Mouse (Mus musculus): ENCODE results near the gene Smurf2. TPM values are rescaled to one million over a fixed set of nuclear protein-coding genes. Genes with fewer than 3 reads are reported as not detected.

The Smurf2 gene
- total RNA-seq, 2 experiments from 2014 or later, result 27.1 to 30.6 TPM

- intact Hi-C loops (cut with DNase I), result loop anchor here (5.0 kb wide), 2 partner anchors 44 to 59 kb away; no protein-coding TSS in a partner anchor
Measured at GRCm38 (mm10) chr11:106911257-106911656, 9.3 kb downstream of the Smurf2 start.

DNA sequence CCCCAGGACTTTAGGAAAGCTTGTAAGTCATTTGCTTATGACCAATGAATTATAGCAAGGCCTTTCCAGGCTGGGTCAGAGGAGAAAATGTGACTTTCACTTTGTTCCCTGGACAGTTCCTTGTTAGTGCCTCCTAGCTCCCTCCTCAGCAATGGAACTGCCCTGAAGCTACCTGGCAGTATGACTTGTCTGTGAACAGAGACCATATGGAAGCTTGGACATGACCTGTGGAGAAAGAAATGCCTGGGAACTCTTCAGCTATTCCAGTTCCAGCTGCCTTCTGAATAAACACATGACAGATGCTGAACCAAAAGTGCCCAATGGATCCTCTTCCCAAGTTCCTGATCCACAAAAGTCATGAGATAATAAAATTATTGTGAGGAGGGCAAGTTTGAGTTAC is 12.5 kb downstream of the Smurf2 start:
- intact Hi-C loops (cut with DNase I), result no loop called here
- DNase-seq (ENCODE audit: low spot score in 2 of 2), result no peak

More at GRCm38 (mm10) chr11:106911257-106911656, 9.3 kb downstream of the Smurf2 start:
- no peak for DNase-seq (ENCODE audit: low spot score in 2 of 2)

DNA sequence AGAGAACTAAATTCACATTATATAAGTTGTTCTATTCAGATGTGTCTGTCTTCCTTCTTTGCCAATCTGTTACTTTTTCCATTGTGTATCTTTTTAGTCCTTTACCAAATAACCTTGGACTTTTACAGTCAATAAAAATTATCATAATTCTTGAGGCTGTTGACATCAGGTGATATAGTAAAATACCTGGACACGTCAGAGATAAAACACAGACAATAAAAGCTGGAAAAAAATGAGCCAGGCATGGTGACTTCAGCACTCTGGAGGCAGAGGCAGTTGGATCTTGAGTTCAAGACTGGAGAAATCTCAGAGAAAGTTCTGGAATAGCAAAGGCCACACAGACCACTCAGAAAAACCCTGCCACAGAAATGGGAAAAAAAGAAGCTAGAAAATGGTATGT is 13.3 kb downstream of the Smurf2 start:
- no peak for DNase-seq (ENCODE audit: low spot score in 2 of 2)
- intact Hi-C loops (cut with DNase I), result no loop called here

- DNase-seq (ENCODE audit: low spot score in 2 of 2), result no peak
- intact Hi-C loops (cut with DNase I), result no loop called here
Measured at GRCm38 (mm10) chr11:106905707-106906106, 14.8 kb downstream of the Smurf2 start.

DNA sequence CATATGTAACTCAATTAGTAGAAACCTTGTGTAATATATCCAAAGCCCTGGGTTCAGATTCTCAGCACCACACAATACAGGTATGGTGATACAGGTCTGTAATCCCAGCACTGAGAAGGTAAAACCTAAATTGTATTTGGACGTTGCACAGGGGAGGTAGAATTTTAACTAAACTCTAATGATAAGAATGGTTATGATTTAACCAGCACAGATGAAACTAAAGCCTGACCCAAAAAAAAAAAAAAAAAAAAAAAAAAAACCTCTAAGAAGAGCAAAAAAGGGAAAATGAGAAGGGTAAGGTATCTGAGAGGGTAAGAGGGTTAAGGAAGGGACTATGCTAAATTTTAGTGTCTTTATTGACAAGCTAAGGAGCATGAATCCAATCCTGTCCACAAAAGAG is 20.7 kb downstream of the Smurf2 start:
- intact Hi-C loops (cut with DNase I), result no loop called here
- DNase-seq (ENCODE audit: low spot score in 2 of 2), result no peak

- DNase-seq (ENCODE audit: low spot score in 2 of 2), result no peak
- intact Hi-C loops (cut with DNase I), result no loop called here
Measured at GRCm38 (mm10) chr11:106896561-106897168, 23.9 kb downstream of the Smurf2 start.

DNA sequence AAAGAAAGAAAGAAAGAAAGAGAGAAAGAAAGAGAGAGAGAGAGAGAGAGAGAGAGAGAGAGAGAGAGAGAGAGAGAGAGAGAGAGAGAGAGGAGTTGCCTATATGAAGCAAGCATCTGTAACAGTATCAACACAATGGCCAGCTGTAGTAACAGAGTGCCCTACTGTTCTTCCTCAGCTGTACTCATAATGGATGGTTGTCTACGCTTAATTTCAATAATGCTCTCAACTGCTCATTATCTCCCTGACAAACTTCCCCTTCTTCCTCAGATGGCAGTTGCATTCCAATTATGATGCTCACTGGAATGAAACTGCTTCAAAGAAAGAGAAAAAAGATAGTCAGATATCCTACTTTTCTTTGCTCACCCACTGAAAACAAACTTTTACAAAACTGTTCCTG is 36.9 kb downstream of the Smurf2 start:
- DNase-seq (ENCODE audit: low spot score in 2 of 2), result no peak
- intact Hi-C loops (cut with DNase I), result no loop called here

- no peak for DNase-seq (ENCODE audit: low spot score in 2 of 2)
- intact Hi-C loops (cut with DNase I), result no loop called here
Measured at GRCm38 (mm10) chr11:106872650-106873049, 47.9 kb downstream of the Smurf2 start.

- intact Hi-C loops (cut with DNase I), result loop anchor here (5.0 kb wide), 1 partner anchor 61 kb away; no protein-coding TSS in a partner anchor
- DNase-seq (ENCODE audit: low spot score in 2 of 2), result no peak
Measured at GRCm38 (mm10) chr11:106851438-106851837, 69.1 kb downstream of the Smurf2 start.

GRCm38 (mm10) chr11:106842002-106842401 is 78.5 kb downstream of the Smurf2 start:
- intact Hi-C loops (cut with DNase I), result no loop called here
- DNase-seq (ENCODE audit: low spot score in 2 of 2), result no peak

GRCm38 (mm10) chr11:106828079-106828478 is 92.4 kb downstream of the Smurf2 start:
- intact Hi-C loops (cut with DNase I), result no loop called here
- DNase-seq (ENCODE audit: low spot score in 2 of 2), result no peak

DNA sequence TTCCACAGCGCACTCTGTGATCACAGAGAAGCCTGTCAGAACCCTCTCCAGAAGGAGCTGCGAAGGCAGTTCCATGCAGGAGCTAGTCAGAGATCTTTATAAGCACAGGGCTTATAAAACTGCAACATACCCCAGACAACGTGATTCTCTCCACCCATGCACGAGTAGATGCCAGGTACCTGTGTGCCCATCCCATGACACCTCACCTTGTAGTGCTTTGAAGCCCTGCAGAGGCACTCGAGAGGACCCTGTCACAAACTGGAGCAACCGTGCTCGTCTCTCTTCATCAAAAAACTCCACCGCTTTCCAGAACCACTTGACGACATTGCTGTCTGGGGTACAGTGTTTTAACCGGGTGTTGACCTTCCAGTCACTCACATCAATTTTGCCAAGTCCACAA is 96.1 kb downstream of the Smurf2 start:
- intact Hi-C loops (cut with DNase I), result no loop called here
- DNase-seq (ENCODE audit: low spot score in 2 of 2), result no peak

- DNase-seq (ENCODE audit: low spot score in 2 of 2), result peak in 1 of 2 experiments; percentile 63
- intact Hi-C loops (cut with DNase I), result loop anchor here (2.0 kb wide), 1 partner anchor 35 kb away; the partner anchor contains the start of genes Cep95 and Ddx5
Measured at GRCm38 (mm10) chr11:106823741-106824140, 96.8 kb downstream of the Smurf2 start.

GRCm38 (mm10) chr11:106822911-106823310 is 97.6 kb downstream of the Smurf2 start:
- intact Hi-C loops (cut with DNase I), result loop anchor here (2.0 kb wide), 1 partner anchor 34 kb away; the partner anchor contains the start of genes Cep95 and Ddx5
- DNase-seq (ENCODE audit: low spot score in 2 of 2), result peak; percentile 68 to 91

DNA sequence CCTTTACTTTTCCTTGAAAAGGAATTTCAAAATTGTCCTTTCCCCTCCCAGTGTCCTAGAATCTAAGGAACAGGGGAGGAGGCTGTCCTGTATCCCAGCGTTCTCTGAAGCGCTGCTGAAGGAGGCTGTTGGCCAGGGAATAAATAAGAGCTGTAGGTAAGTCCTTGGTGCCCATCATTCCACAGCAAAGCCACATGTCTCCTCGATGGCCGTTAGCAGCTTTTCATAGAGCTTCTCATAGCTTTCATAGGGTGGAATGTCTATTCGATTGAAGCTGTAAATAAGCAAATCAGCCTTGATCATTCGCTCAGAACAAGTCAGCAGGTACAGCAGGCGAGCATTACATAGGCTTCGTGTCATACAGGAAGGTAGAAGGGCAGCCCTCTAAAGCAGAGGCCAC is 98.0 kb downstream of the Smurf2 start:
- intact Hi-C loops (cut with DNase I), result loop anchor here (2.0 kb wide), 1 partner anchor 34 kb away; the partner anchor contains the start of genes Cep95 and Ddx5
- no peak for DNase-seq (ENCODE audit: low spot score in 2 of 2)

DNA sequence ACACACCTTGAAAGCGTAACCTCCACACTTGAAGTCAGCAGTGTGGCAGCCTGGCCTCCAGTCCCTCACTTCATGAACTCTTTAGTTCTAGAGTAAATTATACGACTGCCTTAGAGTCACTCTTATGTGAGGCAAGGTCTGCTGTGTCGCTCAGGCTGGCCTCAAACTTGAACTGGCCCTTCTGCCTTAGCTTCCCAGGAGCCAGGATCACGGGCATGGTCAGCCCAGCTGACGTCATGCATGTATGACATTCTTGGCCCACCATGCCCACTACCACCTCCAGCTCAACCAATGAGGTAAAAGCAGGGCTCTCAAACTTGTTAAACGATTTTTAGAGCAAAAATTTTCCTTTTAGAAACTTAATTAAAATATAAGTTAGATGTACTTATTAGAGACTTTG is 99.1 kb downstream of the Smurf2 start:
- intact Hi-C loops (cut with DNase I), result no loop called here
- no peak for DNase-seq (ENCODE audit: low spot score in 2 of 2)

- peak; percentile 17 to 55 for DNase-seq (ENCODE audit: low spot score in 2 of 2)
Measured at GRCm38 (mm10) chr11:106820972-106821371, 99.5 kb downstream of the Smurf2 start.

GRCm38 (mm10) chr11:106820252-106820651 is 100.3 kb downstream of the Smurf2 start:
- peak; percentile 9 to 17 for DNase-seq (ENCODE audit: low spot score in 2 of 2)
- intact Hi-C loops (cut with DNase I), result no loop called here

More at GRCm38 (mm10) chr11:106820972-106821371, 99.5 kb downstream of the Smurf2 start:
- intact Hi-C loops (cut with DNase I), result no loop called here

DNA sequence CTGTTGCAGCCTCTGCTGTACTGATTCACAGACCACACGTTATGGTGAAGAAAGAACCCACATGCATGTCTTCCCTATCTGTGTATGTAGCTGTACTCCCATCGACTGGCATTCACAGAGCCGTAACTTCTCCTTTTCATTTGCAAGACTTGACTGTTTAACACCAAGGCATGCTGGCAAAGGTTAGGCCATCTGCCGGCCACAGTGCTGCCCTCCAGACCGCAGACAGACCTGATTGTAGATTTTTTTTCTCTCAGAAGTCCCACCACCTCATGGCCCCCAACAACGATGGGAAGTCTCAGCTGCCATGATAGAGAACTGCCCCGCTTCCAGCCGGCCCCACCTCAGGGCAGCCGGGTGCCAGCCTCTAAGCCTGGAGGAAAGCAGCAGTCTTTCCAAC is 100.9 kb downstream of the Smurf2 start:
- DNase-seq (ENCODE audit: low spot score in 2 of 2), result no peak
- intact Hi-C loops (cut with DNase I), result no loop called here

- intact Hi-C loops (cut with DNase I), result no loop called here
- peak; percentile 18 to 62 for DNase-seq (ENCODE audit: low spot score in 2 of 2)
Measured at GRCm38 (mm10) chr11:106818341-106818740, 102.2 kb downstream of the Smurf2 start.

DNA sequence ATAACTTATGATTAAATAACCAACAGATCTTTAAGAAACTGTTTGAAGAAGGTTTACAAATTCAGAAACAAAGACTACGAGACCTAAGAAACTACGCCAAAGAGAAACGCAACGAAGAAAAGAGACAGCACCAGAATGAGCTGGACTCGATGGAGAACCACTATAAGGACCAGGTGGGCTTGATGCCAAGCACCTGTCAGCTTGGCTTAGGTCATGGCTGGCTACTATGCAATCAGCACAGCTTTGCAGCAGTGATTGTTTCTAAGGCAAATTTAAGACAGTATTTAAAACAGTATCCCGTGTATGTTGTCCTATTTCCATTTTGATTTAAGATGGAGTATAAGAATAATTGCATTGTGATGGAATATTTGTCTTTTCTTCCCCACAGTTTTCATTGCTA is 102.7 kb downstream of the Smurf2 start:
- intact Hi-C loops (cut with DNase I), result no loop called here
- peak in 1 of 2 experiments; percentile 17 for DNase-seq (ENCODE audit: low spot score in 2 of 2)

Measured in left cerebral cortex, postnatal 25 days (tissue).